Mouse (Mus musculus): ENCODE measurements at regions not wholly inside any gene's neighbourhood (a gene's known extent, or its start where the extent isn't known, plus 50 kb on each side); places are given as distances from the start of the nearest gene placed in this dataset.
A peak's percentile ranks its signal among the peaks of the same experiment; 100 is the strongest.

DNA sequence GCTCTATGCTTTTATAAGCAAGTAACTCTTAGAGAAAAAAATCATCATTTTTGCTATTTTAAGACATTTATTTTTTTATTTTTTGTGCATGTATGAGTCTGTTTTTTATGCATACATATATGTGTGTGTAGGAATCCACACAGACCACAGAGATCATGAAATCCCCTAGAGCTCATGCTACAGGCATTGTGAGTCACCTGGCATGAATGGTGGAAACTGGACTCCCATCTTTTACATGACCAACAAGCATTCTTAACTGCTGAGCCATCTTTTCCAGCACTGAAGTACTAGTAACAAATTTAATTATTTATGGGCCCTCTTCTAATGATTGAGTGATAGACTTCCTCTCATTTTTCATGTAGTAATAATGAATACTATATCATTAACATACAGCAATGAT, 2531.8 kb upstream of the Gm6569 start:
- Histone ChIP-seq H3K27me3 (ENCODE audit: control insufficient read depth, insufficient read depth, low read length) (no peaks in the 10 kb centered on the region), H3K4me1 (ENCODE audit: control insufficient read depth, insufficient read depth, low read length) (no peaks in the 10 kb centered on the region), H3K9me3 (ENCODE audit: control insufficient read depth, low read length) (no peaks in the 10 kb centered on the region), H3K9ac (replicated peaks; ENCODE audit: low read depth, low read length) (no peak overlapping the region), H3K27ac (ENCODE audit: low read depth, low read length) (no peak overlapping the region), H3K4me3 (ENCODE audit: low read depth, low read length) (no peak overlapping the region), H3K36me3 (ENCODE audit: control insufficient read depth, insufficient read depth, low read length) (no peaks in the 10 kb centered on the region), H3K4me2 (ENCODE audit: low read depth, low read length) (no peak overlapping the region)
- ATAC-seq (ENCODE audit: low read depth): no peak

DNA sequence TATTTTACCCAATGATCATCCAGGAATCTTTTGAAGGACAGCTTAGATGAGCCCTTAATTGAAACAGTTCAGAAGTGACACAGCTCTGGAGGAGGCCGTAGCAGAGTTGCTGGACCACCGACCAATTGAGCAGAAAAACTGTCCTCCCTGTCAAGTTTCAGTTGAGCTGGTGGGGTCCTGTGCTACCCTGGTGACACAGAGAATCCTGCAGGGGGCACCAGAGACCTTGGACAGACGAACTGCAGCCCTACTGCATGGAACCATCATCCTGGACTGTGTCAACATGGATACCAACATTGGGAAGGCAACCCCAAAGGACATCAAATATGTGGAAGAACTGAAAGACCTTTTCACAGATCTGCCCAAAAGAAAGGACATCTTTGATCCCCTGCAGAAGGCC, 2524.1 kb upstream of the Gm6569 start:
- Histone ChIP-seq H3K4me3 (ENCODE audit: low read depth, low read length) (no peak overlapping the region), H3K4me1 (ENCODE audit: control insufficient read depth, insufficient read depth, low read length) (no peaks in the 10 kb centered on the region), H3K27me3 (ENCODE audit: control insufficient read depth, insufficient read depth, low read length) (no peaks in the 10 kb centered on the region), H3K36me3 (ENCODE audit: control insufficient read depth, insufficient read depth, low read length) (no peaks in the 10 kb centered on the region), H3K9ac (replicated peaks; ENCODE audit: low read depth, low read length) (no peak overlapping the region), H3K9me3 (ENCODE audit: control insufficient read depth, low read length) (no peaks in the 10 kb centered on the region), H3K27ac (ENCODE audit: low read depth, low read length) (no peak overlapping the region), H3K4me2 (ENCODE audit: low read depth, low read length) (no peak overlapping the region)
- WGBS: 71% methylated on average over 3 of the region's 3 CpGs
- no peak for ATAC-seq (ENCODE audit: low read depth)

DNA sequence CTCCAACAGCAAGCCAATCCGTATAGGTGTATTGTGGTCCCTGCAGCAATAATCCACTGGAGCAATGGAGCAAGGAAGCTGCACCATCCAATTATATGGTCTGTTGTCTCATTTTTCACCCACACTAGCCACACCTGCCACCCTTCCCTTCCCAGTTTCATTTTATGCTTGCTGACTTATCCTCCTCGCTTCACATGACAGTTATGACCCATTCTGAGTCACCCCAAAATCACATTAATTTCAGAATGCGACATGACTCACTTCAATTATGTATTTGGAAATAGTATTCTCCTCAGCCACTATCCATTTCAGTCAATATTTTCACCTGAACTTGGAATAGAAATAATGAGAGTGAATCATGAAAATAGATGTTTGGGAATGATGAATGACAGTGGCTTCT, 2507.8 kb upstream of the Gm6569 start:
- Histone ChIP-seq H3K27me3 (ENCODE audit: control insufficient read depth, insufficient read depth, low read length) (no peaks in the 10 kb centered on the region), H3K36me3 (ENCODE audit: control insufficient read depth, insufficient read depth, low read length) (no peaks in the 10 kb centered on the region), H3K4me1 (ENCODE audit: control insufficient read depth, insufficient read depth, low read length) (no peaks in the 10 kb centered on the region), H3K9me3 (ENCODE audit: control insufficient read depth, low read length) (no peaks in the 10 kb centered on the region), H3K27ac (ENCODE audit: low read depth, low read length) (no peak overlapping the region), H3K9ac (replicated peaks; ENCODE audit: low read depth, low read length) (no peak overlapping the region), H3K4me2 (ENCODE audit: low read depth, low read length) (no peak overlapping the region), H3K4me3 (ENCODE audit: low read depth, low read length) (no peak overlapping the region)
- no peak for ATAC-seq (ENCODE audit: low read depth)
- WGBS: 52% methylated on average over 3 of the region's 3 CpGs

DNA sequence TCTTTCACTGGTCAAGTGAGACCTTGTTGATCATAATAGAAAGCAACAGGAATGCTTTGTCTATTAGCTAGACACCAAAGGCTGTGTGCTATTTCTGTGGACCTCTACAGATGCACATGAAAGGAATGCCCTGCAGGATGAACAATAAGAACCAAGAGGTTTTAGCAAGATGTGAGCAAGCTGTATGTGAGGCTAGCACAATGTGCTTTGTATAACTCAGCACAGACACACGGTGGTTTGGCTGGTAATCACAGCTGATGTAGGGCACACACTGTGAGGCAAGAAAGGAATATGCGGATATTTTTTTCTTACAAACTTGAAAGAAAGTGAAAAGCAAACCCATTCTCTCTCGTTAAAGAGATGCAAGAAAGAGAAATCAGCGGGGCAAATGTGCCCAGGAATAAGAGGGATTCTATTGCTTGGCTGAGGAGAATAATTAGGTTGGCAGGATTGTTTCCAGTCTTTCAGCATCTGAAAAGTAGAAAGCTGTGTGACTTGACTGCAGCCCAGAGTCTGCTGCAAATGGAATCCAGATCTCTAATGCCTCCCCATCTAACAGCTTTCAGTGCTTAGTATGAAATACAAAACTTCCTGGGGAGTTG, 2476.1 kb upstream of the Gm6569 start:
- Histone ChIP-seq H3K27ac (ENCODE audit: low read depth, low read length) (no peak overlapping the region), H3K9ac (replicated peaks; ENCODE audit: low read depth, low read length) (no peak overlapping the region), H3K4me1 (ENCODE audit: control insufficient read depth, insufficient read depth, low read length) (no peaks in the 10 kb centered on the region), H3K4me3 (ENCODE audit: low read depth, low read length) (no peak overlapping the region), H3K9me3 (ENCODE audit: control insufficient read depth, low read length) (no peaks in the 10 kb centered on the region), H3K36me3 (ENCODE audit: control insufficient read depth, insufficient read depth, low read length) (no peaks in the 10 kb centered on the region), H3K27me3 (ENCODE audit: control insufficient read depth, insufficient read depth, low read length) (no peaks in the 10 kb centered on the region), H3K4me2 (ENCODE audit: low read depth, low read length) (no peak overlapping the region)
- WGBS: 33% methylated on average over 4 of the region's 4 CpGs
- ATAC-seq (ENCODE audit: low read depth): no peak

DNA sequence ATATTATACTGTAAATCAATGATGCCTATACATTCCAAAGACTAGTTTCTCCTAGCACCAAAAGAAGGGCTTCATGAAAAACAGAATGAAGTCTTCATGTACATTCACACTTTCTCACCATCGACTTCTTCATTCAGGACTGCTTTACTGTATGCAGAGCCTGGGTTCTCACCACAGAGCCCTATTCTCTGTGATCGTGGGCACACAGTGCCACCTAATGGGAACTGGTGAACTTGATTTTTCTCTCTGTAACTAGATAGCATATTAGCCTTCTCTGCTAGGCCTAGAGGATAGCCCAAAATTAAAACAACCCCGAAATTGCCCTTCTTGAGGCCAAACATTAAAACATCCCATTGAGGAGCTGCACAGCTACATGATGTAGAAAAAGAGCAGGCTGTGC, 2458.6 kb upstream of the Gm6569 start:
- Histone ChIP-seq H3K27ac (ENCODE audit: low read depth, low read length) (no peak overlapping the region), H3K9me3 (ENCODE audit: control insufficient read depth, low read length) (no peaks in the 10 kb centered on the region), H3K9ac (replicated peaks; ENCODE audit: low read depth, low read length) (no peak overlapping the region), H3K27me3 (ENCODE audit: control insufficient read depth, insufficient read depth, low read length) (no peaks in the 10 kb centered on the region), H3K4me1 (ENCODE audit: control insufficient read depth, insufficient read depth, low read length) (no peaks in the 10 kb centered on the region), H3K4me2 (ENCODE audit: low read depth, low read length) (no peak overlapping the region), H3K36me3 (ENCODE audit: control insufficient read depth, insufficient read depth, low read length) (no peaks in the 10 kb centered on the region), H3K4me3 (ENCODE audit: low read depth, low read length) (no peak overlapping the region)
- ATAC-seq (ENCODE audit: low read depth): peak; percentile 81; the same call in 1 of the 2 replicates
- 40% methylated on average over 3 of the region's 3 CpGs for WGBS
